Mouse (Mus musculus) forebrain, embryonic 16.5 days (tissue): ENCODE data around the gene Clint1. TPM values are rescaled to one million over a fixed set of nuclear protein-coding genes. Genes with fewer than 3 reads are reported as not detected.

Experiments used
- ATAC-seq: fragments of 200-750 bp; cut with Nextera tagmentation; 2 replicates; pipeline ENCODE4 v1.8.0; 2017; ENCODE audit warnings: mild to moderate bottlenecking, moderate library complexity
- H3K27ac ChIP-seq: fragments of 300-500 bp; sonication (generic); 2 replicates; pipeline ENCODE4 v1.5.1; 2014; ENCODE audit warnings: low read length, control low read depth
- H3K27me3 ChIP-seq: fragments of 300-500 bp; sonication (generic); replicated peaks from 2 replicates; pipeline ENCODE4 v1.6.1; 2014; ENCODE audit warnings: low read length; ENCODE audit not compliant: control insufficient read depth, insufficient read depth
- H3K36me3 ChIP-seq: fragments of 300-500 bp; sonication (generic); 2 replicates; pipeline ENCODE4 v1.6.1; 2014; ENCODE audit not compliant: control insufficient read depth, insufficient read depth
- H3K4me1 ChIP-seq: fragments of 300-500 bp; sonication (generic); replicated peaks from 2 replicates; pipeline ENCODE4 v1.6.1; 2014; ENCODE audit warnings: low read length; ENCODE audit not compliant: control insufficient read depth, insufficient read depth
- H3K4me2 ChIP-seq: fragments of 300-500 bp; sonication (generic); 2 replicates; pipeline ENCODE4 v1.6.1; 2014; ENCODE audit warnings: mild to moderate bottlenecking, low read length, control low read depth
- H3K4me3 ChIP-seq: fragments of 300-500 bp; sonication (generic); replicated peaks from 2 replicates; pipeline ENCODE4 v1.5.1; 2014; ENCODE audit warnings: mild to moderate bottlenecking, low read length, control low read depth
- H3K9ac ChIP-seq: fragments of 300-500 bp; sonication (generic); replicated peaks from 2 replicates; pipeline ENCODE4 v1.6.1; 2014; ENCODE audit warnings: low read depth, low read length, control low read depth
- H3K9me3 ChIP-seq: fragments of 300-500 bp; sonication (generic); 2 replicates; pipeline ENCODE4 v1.6.1; 2016; ENCODE audit warnings: low read length; ENCODE audit not compliant: control insufficient read depth
- WGBS: fragments of 180-500 bp; shearing (Covaris S2); extraction: QIAGEN DNeasy Blood & Tissue Kit; methylation state at CpG from one replicate; pipeline ENCODE4 v1.1.7; 2014; 5-methylcytosine and 5-hydroxymethylcytosine counted together
- polyA plus RNA-seq: library from polyadenylated mRNA; unstranded; fragments of >200 nt; fragmentation: Nextera tagmentation; extraction: Ambion mirVana; gene quantifications from 2 replicates; pipeline ENCODE4 v1.2.1, GENCODE M21; 2015

Clint1 gene
- polyA plus RNA-seq, 1 experiment from 2014 or later: 45.1 TPM

GRCm38 (mm10) chr11:45906109-45906786 is 54.4 kb downstream of the Clint1 start:
- H3K9me3 ChIP-seq: no peaks in the 10 kb centered on the region
- H3K9ac ChIP-seq: no peak overlapping the region
- H3K4me1 ChIP-seq: peaks cover 7% of the 10 kb centered on the region; the same call in 1 of the 2 replicates
- H3K27me3 ChIP-seq: no peaks in the 10 kb centered on the region
- peaks cover 22% of the 10 kb centered on the region for H3K36me3 ChIP-seq
- no peak overlapping the region for H3K4me2 ChIP-seq
- no peak for ATAC-seq
- no peak overlapping the region for H3K4me3 ChIP-seq
- 92% methylated on average over 8 of the region's 8 CpGs for WGBS
- no peak overlapping the region for H3K27ac ChIP-seq

- Histone ChIP-seq H3K27me3 (no peaks in the 10 kb centered on the region), H3K9ac (no peak overlapping the region), H3K4me3 (no peak overlapping the region), H3K4me1 (peaks cover 7% of the 10 kb centered on the region; the same call in 1 of the 2 replicates), H3K36me3 (peaks cover 19% of the 10 kb centered on the region), H3K27ac (no peak overlapping the region), H3K4me2 (no peak overlapping the region), H3K9me3 (no peaks in the 10 kb centered on the region)
- WGBS: 81% methylated on average over 5 of the region's 5 CpGs
- no peak for ATAC-seq
Observed at GRCm38 (mm10) chr11:45907301-45907700, 55.5 kb downstream of the Clint1 start.

GRCm38 (mm10) chr11:45908070-45908469 is 56.2 kb downstream of the Clint1 start:
- ATAC-seq: no peak
- H3K27me3 ChIP-seq: no peaks in the 10 kb centered on the region
- 93% methylated on average over 7 of the region's 7 CpGs for WGBS
- no peak overlapping the region for H3K9ac ChIP-seq
- peaks cover 7% of the 10 kb centered on the region; the same call in 1 of the 2 replicates for H3K4me1 ChIP-seq
- H3K4me2 ChIP-seq: no peak overlapping the region
- H3K9me3 ChIP-seq: no peaks in the 10 kb centered on the region
- no peak overlapping the region for H3K4me3 ChIP-seq
- no peak overlapping the region for H3K27ac ChIP-seq
- peaks cover 19% of the 10 kb centered on the region for H3K36me3 ChIP-seq

- H3K9ac ChIP-seq: no peak overlapping the region
- H3K36me3 ChIP-seq: peaks cover 12% of the 10 kb centered on the region
- ATAC-seq: no peak
- H3K4me3 ChIP-seq: no peak overlapping the region
- no peak overlapping the region for H3K27ac ChIP-seq
- 97% methylated on average over 7 of the region's 7 CpGs for WGBS
- no peaks in the 10 kb centered on the region for H3K9me3 ChIP-seq
- peaks cover 7% of the 10 kb centered on the region; the same call in 1 of the 2 replicates for H3K4me1 ChIP-seq
- H3K4me2 ChIP-seq: no peak overlapping the region
- no peaks in the 10 kb centered on the region for H3K27me3 ChIP-seq
Observed at GRCm38 (mm10) chr11:45908894-45909293, 57.0 kb downstream of the Clint1 start.

GRCm38 (mm10) chr11:45910701-45911100 is 58.9 kb downstream of the Clint1 start:
- H3K9me3 ChIP-seq: no peaks in the 10 kb centered on the region
- H3K27me3 ChIP-seq: no peaks in the 10 kb centered on the region
- no peak overlapping the region for H3K9ac ChIP-seq
- H3K4me1 ChIP-seq: peaks cover 7% of the 10 kb centered on the region; the same call in 1 of the 2 replicates
- no peak overlapping the region for H3K4me3 ChIP-seq
- 16% methylated on average over 5 of the region's 5 CpGs for WGBS
- H3K4me2 ChIP-seq: no peak overlapping the region
- ATAC-seq: peak; percentile 58; the same call in 1 of the 2 replicates
- no peak overlapping the region for H3K27ac ChIP-seq
- H3K36me3 ChIP-seq: peaks cover 12% of the 10 kb centered on the region

- Histone ChIP-seq H3K4me1 (peaks cover 1% of the 10 kb centered on the region; the same call in 1 of the 2 replicates), H3K27ac (no peak overlapping the region), H3K9ac (no peak overlapping the region), H3K27me3 (no peaks in the 10 kb centered on the region), H3K9me3 (no peaks in the 10 kb centered on the region), H3K4me3 (no peak overlapping the region), H3K36me3 (no peaks in the 10 kb centered on the region), H3K4me2 (no peak overlapping the region)
- 93% methylated on average over 10 of the region's 10 CpGs for WGBS
- no peak for ATAC-seq
Observed at GRCm38 (mm10) chr11:45916196-45916595, 64.3 kb downstream of the Clint1 start.

- Histone ChIP-seq H3K9ac (no peak overlapping the region), H3K4me3 (no peak overlapping the region), H3K4me1 (no peaks in the 10 kb centered on the region), H3K36me3 (no peaks in the 10 kb centered on the region), H3K27ac (no peak overlapping the region), H3K27me3 (no peaks in the 10 kb centered on the region), H3K9me3 (no peaks in the 10 kb centered on the region), H3K4me2 (no peak overlapping the region)
- no peak for ATAC-seq
- WGBS: 91% methylated on average over 6 of the region's 6 CpGs
Observed at GRCm38 (mm10) chr11:45918018-45918417, 66.2 kb downstream of the Clint1 start.

- no peak overlapping the region for H3K27ac ChIP-seq
- H3K27me3 ChIP-seq: no peaks in the 10 kb centered on the region
- WGBS: 87% methylated on average over 4 of the region's 4 CpGs
- H3K9ac ChIP-seq: no peak overlapping the region
- no peaks in the 10 kb centered on the region for H3K36me3 ChIP-seq
- H3K9me3 ChIP-seq: no peaks in the 10 kb centered on the region
- H3K4me2 ChIP-seq: no peak overlapping the region
- no peak for ATAC-seq
- no peaks in the 10 kb centered on the region for H3K4me1 ChIP-seq
- no peak overlapping the region for H3K4me3 ChIP-seq
Observed at GRCm38 (mm10) chr11:45918836-45919235, 67.0 kb downstream of the Clint1 start.

- WGBS: 36% methylated on average over 8 of the region's 8 CpGs
- Histone ChIP-seq H3K9ac (no peak overlapping the region), H3K4me3 (no peak overlapping the region), H3K36me3 (no peaks in the 10 kb centered on the region), H3K27me3 (no peaks in the 10 kb centered on the region), H3K9me3 (no peaks in the 10 kb centered on the region), H3K4me2 (no peak overlapping the region), H3K27ac (no peak overlapping the region), H3K4me1 (no peaks in the 10 kb centered on the region)
- ATAC-seq: no peak
Observed at GRCm38 (mm10) chr11:45921026-45921425, 69.2 kb downstream of the Clint1 start.
